Mouse (Mus musculus): ENCODE results near the gene Rock2. TPM values are rescaled to one million over a fixed set of nuclear protein-coding genes. Genes with fewer than 3 reads are reported as not detected.
"Not testable (repeated sequence)": the region's sequence is repeated elsewhere in the genome, so short reads cannot be mapped to it uniquely, and the experiment has no call there.

The Rock2 gene
- total RNA-seq, 2 experiments from 2014 or later: 83.6 to 87.4 TPM

- DNase-seq: no peak
- intact Hi-C loops (cut with DNase I): no loop called here
These were observed 96.7 kb downstream of the Rock2 start for GRCm38 (mm10) chr12:16991376-16991775.

GRCm38 (mm10) chr12:16992355-16992754 is 97.7 kb downstream of the Rock2 start:
- intact Hi-C loops (cut with DNase I): no loop called here

GRCm38 (mm10) chr12:16994291-16994690 is 99.6 kb downstream of the Rock2 start:
- intact Hi-C loops (cut with DNase I): no loop called here
- DNase-seq: no peak

More at GRCm38 (mm10) chr12:16992355-16992754, 97.7 kb downstream of the Rock2 start:
- no peak for DNase-seq

GRCm38 (mm10) chr12:16996281-16996680 is 101.6 kb downstream of the Rock2 start:
- intact Hi-C loops (cut with DNase I): no loop called here
- no peak for DNase-seq

- DNase-seq: no peak
- intact Hi-C loops (cut with DNase I): no loop called here
These were observed 102.3 kb downstream of the Rock2 start for GRCm38 (mm10) chr12:16996886-16997462.

- intact Hi-C loops (cut with DNase I): no loop called here
- DNase-seq: no peak
These were observed 104.5 kb downstream of the Rock2 start for GRCm38 (mm10) chr12:16999146-16999545.

- intact Hi-C loops (cut with DNase I): no loop called here
- DNase-seq: peak; percentile 84 to 87
These were observed 105.2 kb downstream of the Rock2 start, which contains the start of gene Pqlc3 for GRCm38 (mm10) chr12:16999739-17000497. Gene Pqlc3 (minus strand): TSS chr12:17000408.

- intact Hi-C loops (cut with DNase I): no loop called here
- no peak for DNase-seq
These were observed 105.9 kb downstream of the Rock2 start for GRCm38 (mm10) chr12:17000628-17001027.

- DNase-seq: no peak
- intact Hi-C loops (cut with DNase I): no loop called here
These were observed 106.5 kb downstream of the Rock2 start for GRCm38 (mm10) chr12:17001211-17001610.

- intact Hi-C loops (cut with DNase I): no loop called here
- DNase-seq: no peak
These were observed 114.8 kb downstream of the Rock2 start for GRCm38 (mm10) chr12:17009466-17009865.

GRCm38 (mm10) chr12:17011100-17011870 is 116.6 kb downstream of the Rock2 start, which contains the start of gene 2410004P03Rik:
Gene 2410004P03Rik (minus strand): TSS chr12:17011727.
- DNase-seq: peak; percentile 83 to 89

GRCm38 (mm10) chr12:17012067-17012899 is 117.6 kb downstream of the Rock2 start:
- intact Hi-C loops (cut with DNase I): loop anchor here (5.0 kb wide), 1 partner anchor 295 kb away; no protein-coding TSS in a partner anchor
- no peak for DNase-seq

More at GRCm38 (mm10) chr12:17011100-17011870, 116.6 kb downstream of the Rock2 start, which contains the start of gene 2410004P03Rik:
- intact Hi-C loops (cut with DNase I): loop anchor here (2.0 to 5.0 kb wide), 2 partner anchors 202 to 294 kb away; no protein-coding TSS in a partner anchor

- DNase-seq: peak in 1 of 2 experiments; percentile 29
- intact Hi-C loops (cut with DNase I): no loop called here
These were observed 121.0 kb downstream of the Rock2 start for GRCm38 (mm10) chr12:17015711-17016110.

GRCm38 (mm10) chr12:17018468-17018867 is 123.8 kb downstream of the Rock2 start:
- DNase-seq: peak; percentile 54 to 71
- intact Hi-C loops (cut with DNase I): no loop called here

- intact Hi-C loops (cut with DNase I); DNase-seq: not testable (repeated sequence)
These were observed 126.4 kb downstream of the Rock2 start for GRCm38 (mm10) chr12:17021125-17021524.

GRCm38 (mm10) chr12:17022145-17022544 is 127.5 kb downstream of the Rock2 start:
- no peak for DNase-seq
- intact Hi-C loops (cut with DNase I): no loop called here

GRCm38 (mm10) chr12:17024554-17025110 is 129.9 kb downstream of the Rock2 start:
- intact Hi-C loops (cut with DNase I): no loop called here
- no peak for DNase-seq

- peak; percentile 78 to 86 for DNase-seq
These were observed 138.2 kb downstream of the Rock2 start for GRCm38 (mm10) chr12:17032694-17033463.

GRCm38 (mm10) chr12:17033464-17033841 is 138.8 kb downstream of the Rock2 start:
- no peak for DNase-seq
- intact Hi-C loops (cut with DNase I): loop anchor here (1.0 to 10.0 kb wide), 2 partner anchors 141 to 224 kb away; partner anchors contain the start of gene Kcnf1

More at GRCm38 (mm10) chr12:17032694-17033463, 138.2 kb downstream of the Rock2 start:
- intact Hi-C loops (cut with DNase I): loop anchor here (1.0 to 10.0 kb wide), 2 partner anchors 142 to 224 kb away; partner anchors contain the start of gene Kcnf1

Data from heart, postnatal 14 days (tissue).